Mouse (Mus musculus): ENCODE results near the gene Aldh3b3.

Aldh3b3 gene

DNA sequence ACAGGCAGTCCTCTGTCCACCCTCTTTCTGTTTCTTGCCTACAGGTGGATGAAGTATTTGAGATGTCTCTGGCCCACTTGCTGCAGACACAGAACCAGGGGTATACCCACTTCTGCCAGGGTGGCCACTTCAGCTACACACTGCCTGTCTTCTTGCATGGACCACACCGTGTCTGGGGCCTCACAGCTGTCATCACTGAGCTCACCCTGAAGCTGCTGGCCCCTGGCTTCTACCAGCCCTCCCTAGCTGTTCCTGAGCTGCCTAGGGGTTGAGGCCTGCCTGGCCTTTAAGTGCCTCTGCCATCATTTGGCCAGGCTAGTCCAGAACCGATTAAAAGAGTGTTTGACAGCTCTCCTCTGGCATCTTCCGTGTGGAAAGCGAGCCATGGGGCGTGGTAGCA is 43.3 kb downstream of the Aldh3b3 start:
- DNase-seq (ENCODE audit: low spot score) = no peak

DNA sequence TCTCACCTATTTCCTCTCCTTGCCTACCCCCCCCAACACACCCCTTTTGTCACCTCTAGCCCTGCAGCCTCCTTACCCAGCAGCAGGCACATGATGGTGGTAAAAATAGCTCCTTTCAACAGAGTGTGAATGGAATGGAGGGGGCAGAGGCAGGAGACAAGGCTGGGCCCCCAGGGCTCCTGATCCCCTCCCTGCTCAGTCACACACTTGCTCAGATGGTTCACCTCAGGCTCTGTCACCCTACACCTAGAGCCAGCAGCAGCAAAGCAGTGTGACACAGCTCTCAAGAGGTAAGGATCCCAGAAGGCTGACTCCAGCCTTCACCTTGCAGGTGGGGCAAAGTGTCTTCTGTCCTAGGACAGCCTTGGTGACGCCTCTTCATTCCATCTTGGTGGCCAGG is 44.7 kb downstream of the Aldh3b3 start, which contains the start of gene Doc2g:
TSS of gene Doc2g (plus strand) at position 202 of the 400 bp plus-strand sequence.
- no peak for DNase-seq (ENCODE audit: low spot score)

DNA sequence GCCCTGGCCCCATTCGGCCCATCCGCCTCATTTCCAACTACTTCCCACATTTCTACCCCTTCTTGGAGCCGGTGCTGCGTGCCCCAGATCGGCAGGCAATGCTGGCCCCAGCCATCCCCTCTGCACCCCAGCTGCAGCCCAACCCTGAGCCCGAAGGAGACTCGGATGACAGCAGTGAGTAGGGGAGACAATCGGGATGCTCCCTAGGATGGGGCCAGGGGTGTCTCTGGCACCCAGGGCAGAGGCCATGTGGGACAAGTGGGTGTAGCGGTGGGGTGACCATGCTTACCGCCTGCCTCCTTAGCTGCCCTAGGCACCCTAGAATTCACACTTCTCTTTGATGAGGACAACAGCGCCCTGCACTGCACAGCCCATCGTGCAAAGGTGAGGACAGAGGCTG is 45.2 kb downstream of the Aldh3b3 start:
- DNase-seq (ENCODE audit: low spot score) = no peak

GRCm38 (mm10) chr19:4004331-4004730 is 45.9 kb downstream of the Aldh3b3 start:
- no peak for DNase-seq (ENCODE audit: low spot score)

- no peak for DNase-seq (ENCODE audit: low spot score)
Observed at GRCm38 (mm10) chr19:4005091-4005490, 46.6 kb downstream of the Aldh3b3 start.

GRCm38 (mm10) chr19:4005971-4006370 is 47.5 kb downstream of the Aldh3b3 start:
- DNase-seq (ENCODE audit: low spot score) = no peak

DNA sequence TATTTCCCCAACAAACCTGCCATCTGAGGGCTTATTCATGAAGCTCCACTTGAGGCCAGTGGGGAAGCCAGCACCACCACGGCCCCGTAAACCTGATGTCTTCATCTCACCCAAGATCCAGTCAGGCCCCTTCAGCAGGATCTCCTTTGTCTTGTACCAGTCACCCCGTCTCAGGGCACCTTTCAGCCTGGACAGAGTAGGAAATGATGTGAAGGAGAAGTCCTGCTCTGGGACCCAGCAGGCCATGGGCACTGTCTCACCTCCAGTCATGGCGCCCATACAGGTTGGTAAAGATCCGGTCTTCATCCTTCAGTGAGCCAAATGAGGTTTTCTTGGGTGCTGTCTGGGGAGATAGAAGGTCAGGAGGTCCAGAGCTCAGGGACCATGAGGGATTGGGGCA is 52.6 kb downstream of the Aldh3b3 start:
- DNase-seq (ENCODE audit: low spot score) = no peak

GRCm38 (mm10) chr19:4012432-4013022 is 54.1 kb downstream of the Aldh3b3 start, which contains the start of gene Ndufv1:
Gene Ndufv1 (minus strand): TSS chr19:4012806.
- DNase-seq (ENCODE audit: low spot score) = peak; percentile 98

GRCm38 (mm10) chr19:4013066-4013465 is 54.6 kb downstream of the Aldh3b3 start:
- DNase-seq (ENCODE audit: low spot score) = no peak

- no peak for DNase-seq (ENCODE audit: low spot score)
Observed at GRCm38 (mm10) chr19:4014802-4015201, 56.4 kb downstream of the Aldh3b3 start.

GRCm38 (mm10) chr19:4015635-4016034 is 57.2 kb downstream of the Aldh3b3 start:
- no peak for DNase-seq (ENCODE audit: low spot score)

DNA sequence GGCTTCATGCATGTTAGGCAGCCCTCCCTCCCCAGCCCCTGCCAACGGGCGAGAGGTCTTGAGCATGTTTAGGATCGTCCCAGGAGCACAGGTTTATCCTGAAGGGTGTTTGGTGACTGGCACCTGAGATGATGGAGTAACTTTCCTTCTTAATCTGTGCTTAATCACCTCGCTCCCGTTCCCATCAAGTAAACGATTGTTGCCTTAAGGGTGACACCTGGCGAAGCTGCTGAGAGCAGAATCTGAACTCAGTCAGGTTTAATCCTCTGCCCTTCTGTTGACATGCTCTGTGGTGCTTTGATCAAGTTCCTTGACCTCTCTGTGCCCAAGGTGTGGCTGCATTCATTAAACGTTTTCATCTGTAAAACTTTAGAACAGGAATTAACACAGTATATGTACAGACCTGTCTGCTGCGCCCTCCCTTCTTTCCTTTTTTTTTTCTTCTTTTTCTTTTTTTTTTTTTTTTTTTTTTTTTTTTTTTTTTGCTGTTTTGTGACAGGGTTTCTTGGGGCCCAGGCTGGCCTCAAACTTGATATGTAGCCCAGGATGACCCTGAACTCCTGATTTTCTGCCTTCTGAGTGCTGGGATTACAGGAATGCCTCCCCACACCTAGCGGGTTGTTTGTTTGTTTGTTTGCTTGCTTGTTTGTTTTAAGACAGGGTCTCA is 59.6 kb downstream of the Aldh3b3 start:
- DNase-seq (ENCODE audit: low spot score) = no peak

DNA sequence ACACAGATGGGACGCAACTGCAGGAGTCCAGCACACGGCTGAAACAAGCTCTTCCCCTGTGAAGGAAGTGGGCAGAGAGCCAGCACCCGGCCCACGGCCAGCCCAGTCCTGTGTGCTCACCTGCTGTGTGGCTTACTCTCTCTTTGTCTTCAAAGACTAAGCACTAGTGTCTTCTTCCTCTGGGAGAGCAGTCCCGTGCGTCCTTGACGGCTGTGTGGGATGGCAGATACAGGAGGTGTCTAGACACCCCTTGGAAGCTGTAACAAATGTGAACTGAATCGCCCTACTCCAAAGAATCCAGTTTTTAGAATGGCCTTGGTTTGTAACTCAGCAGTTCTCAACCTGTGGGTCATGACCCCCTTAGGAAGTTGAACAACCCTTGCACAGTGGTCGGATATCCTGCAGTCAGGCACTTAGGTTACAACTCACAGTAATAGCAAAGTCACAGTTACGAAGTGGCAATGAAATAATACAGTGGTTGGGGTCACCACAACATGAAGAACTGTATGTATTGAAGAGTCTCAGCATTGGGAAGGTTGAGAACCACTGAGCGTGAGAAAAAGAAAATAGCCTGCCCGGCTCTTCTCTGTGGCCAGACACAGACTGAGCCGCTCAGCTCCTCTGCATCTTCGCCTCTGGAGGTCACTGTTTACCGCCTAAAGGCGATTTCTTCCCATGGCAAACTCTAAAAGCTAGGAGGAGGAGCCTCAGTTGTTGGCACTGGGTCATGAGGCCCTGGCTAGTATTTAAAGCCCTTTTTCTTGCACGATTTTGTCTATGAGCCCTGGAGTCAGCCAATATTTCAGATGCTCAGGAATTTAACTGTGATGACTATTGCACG is 60.5 kb downstream of the Aldh3b3 start:
- DNase-seq (ENCODE audit: low spot score) = peak; percentile 68

Data from yolk sac, embryonic 10.5 days (tissue).